Mouse (Mus musculus) lung, adult 2 months (tissue): ENCODE data around the gene Pitpnc1.

Experiments used
- CTCF ChIP-seq: fragments of 200-500 bp; IDR thresholded peaks from 2 replicates; pipeline ENCODE4 v1.5.1; 2011; ENCODE audit warnings: mild to moderate bottlenecking, low read length, control low read depth; ENCODE audit not compliant: insufficient read depth
- POLR2A ChIP-seq: fragments of 200-500 bp; IDR thresholded peaks from 2 replicates; pipeline ENCODE4 v1.6.1; 2011; ENCODE audit warnings: low read depth, mild to moderate bottlenecking, control low read depth, low read length, borderline replicate concordance; ENCODE audit errors: extremely low read depth

DNA sequence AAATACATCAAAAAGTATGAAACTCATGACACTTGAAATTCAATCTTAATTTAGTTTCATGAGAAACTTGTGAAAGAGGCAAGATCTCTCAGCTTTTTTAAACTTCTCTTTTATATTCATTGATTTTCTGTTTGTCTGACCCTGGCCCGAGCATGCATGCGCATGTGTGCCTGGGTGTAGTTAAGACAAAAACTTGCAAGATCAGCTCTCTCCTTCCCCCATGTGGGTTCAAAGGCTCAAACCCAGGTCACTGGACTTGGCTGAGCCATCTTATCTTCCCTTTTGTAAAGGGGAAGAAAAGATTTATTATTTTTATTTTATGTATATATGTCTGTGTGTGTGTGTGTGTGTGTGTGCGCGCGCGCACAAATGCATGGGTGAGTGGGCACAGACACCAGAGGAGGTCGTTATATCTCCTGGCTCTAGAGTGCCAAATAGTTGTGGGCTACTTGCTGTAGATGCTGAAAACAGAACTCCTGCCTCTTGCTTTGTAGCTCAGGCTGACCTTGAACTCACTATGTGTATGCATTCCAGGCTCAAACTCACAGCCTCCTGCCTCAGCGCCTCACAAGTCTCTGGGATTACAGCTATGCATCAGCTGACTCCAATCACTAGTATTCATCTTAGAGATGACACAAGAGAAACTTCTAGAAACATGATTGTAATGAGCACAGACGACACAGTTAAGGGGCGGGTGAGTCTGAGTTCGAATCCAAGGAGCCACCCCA is 64.7 kb downstream of the Pitpnc1 start:
- TF ChIP-seq CTCF (no peak), POLR2A (no peak)
